Mouse (Mus musculus): ENCODE results near the gene Artn. TPM values are rescaled to one million over a fixed set of nuclear protein-coding genes. Genes with fewer than 3 reads are reported as not detected.

Artn gene
- polyA plus RNA-seq, 1 experiment from 2014 or later, result 2.4 TPM

- H3K4me1 ChIP-seq, result peaks cover 3% of the 10 kb centered on the region; the same call in 1 of the 2 replicates
- no peaks in the 10 kb centered on the region for H3K27me3 ChIP-seq
- H3K4me2 ChIP-seq (replicated peaks), result no peak overlapping the region
- H3K9me3 ChIP-seq, result no peaks in the 10 kb centered on the region
- H3K4me3 ChIP-seq, result no peak overlapping the region
- H3K27ac ChIP-seq, result no peak overlapping the region
- H3K36me3 ChIP-seq, result peaks cover 15% of the 10 kb centered on the region; the same call in 1 of the 2 replicates
- 23% methylated on average over 5 of the region's 5 CpGs for WGBS
- ATAC-seq (ENCODE audit: insufficient number of reproducible peaks, insufficient read depth, low FRiP score, low TSS enrichment), result no peak
- no peak overlapping the region for H3K9ac ChIP-seq
These were observed 13.8 kb upstream of the Artn start for GRCm38 (mm10) chr4:117943317-117943716.

GRCm38 (mm10) chr4:117936964-117937363 lies 7.4 kb upstream of the Artn start:
- no peaks in the 10 kb centered on the region for H3K4me1 ChIP-seq
- H3K9me3 ChIP-seq, result no peaks in the 10 kb centered on the region
- 97% methylated on average over 5 of the region's 5 CpGs for WGBS
- no peak overlapping the region for H3K27ac ChIP-seq
- ATAC-seq (ENCODE audit: insufficient number of reproducible peaks, insufficient read depth, low FRiP score, low TSS enrichment), result no peak
- no peak overlapping the region for H3K4me3 ChIP-seq
- H3K36me3 ChIP-seq, result peaks cover 20% of the 10 kb centered on the region; the same call in 1 of the 2 replicates
- H3K9ac ChIP-seq, result no peak overlapping the region
- H3K4me2 ChIP-seq (replicated peaks), result no peak overlapping the region
- H3K27me3 ChIP-seq, result no peaks in the 10 kb centered on the region

DNA sequence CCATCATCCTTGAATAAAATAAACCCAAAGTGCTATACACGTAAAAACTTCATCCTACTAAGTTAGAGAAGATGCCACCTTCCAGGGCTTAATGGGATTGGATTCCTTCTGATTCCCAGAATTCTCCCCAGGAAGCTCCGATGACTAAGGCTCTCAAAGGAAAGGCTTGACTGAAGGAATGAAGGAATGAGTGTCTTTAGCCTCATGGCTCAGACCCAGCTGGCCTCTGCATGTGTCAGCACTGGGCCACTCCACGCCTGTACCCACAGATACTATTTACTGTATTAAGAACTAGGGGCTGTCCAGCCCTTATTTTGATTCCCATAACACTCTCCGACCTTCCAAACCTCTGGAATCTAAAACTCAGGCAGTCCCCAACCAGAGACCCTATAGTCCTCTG lies 4.5 kb upstream of the Artn start:
- peaks cover 7% of the 10 kb centered on the region; the same call in 1 of the 2 replicates for H3K36me3 ChIP-seq
- no peak overlapping the region for H3K4me2 ChIP-seq (replicated peaks)
- no peak overlapping the region for H3K9ac ChIP-seq
- H3K4me1 ChIP-seq, result peaks cover 8% of the 10 kb centered on the region
- WGBS, result 88% methylated on average over 4 of the region's 4 CpGs
- H3K9me3 ChIP-seq, result no peaks in the 10 kb centered on the region
- H3K27ac ChIP-seq, result no peak overlapping the region
- peaks cover 9% of the 10 kb centered on the region; the same call in 1 of the 2 replicates for H3K27me3 ChIP-seq
- no peak for ATAC-seq (ENCODE audit: insufficient number of reproducible peaks, insufficient read depth, low FRiP score, low TSS enrichment)
- H3K4me3 ChIP-seq, result no peak overlapping the region

DNA sequence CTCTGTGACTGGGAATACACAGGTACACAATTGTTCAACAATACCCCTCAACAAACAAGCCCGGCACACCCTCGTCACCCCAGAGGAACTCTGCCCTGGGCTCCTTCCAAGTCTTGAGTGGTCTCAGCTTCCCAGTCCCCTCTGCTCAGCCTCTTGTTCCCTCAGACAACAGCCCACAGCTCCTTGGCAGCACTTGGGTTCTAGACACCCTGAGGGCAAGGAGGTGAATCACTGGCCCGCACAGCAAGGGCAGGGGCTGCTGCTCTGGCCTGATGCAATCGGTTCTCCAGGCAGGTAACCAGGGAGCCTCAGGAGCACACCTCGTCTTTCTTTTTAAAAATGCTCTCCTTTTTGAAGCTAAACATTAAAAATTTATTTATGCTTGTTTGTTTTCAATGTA lies 3.7 kb upstream of the Artn start:
- H3K36me3 ChIP-seq, result peaks cover 7% of the 10 kb centered on the region; the same call in 1 of the 2 replicates
- H3K9me3 ChIP-seq, result no peaks in the 10 kb centered on the region
- no peak overlapping the region for H3K4me2 ChIP-seq (replicated peaks)
- H3K4me3 ChIP-seq, result no peak overlapping the region
- no peak for ATAC-seq (ENCODE audit: insufficient number of reproducible peaks, insufficient read depth, low FRiP score, low TSS enrichment)
- no peak overlapping the region for H3K9ac ChIP-seq
- peaks cover 12% of the 10 kb centered on the region; the same call in 1 of the 2 replicates for H3K27me3 ChIP-seq
- H3K4me1 ChIP-seq, result peaks cover 16% of the 10 kb centered on the region
- H3K27ac ChIP-seq, result no peak overlapping the region
- WGBS, result 82% methylated on average over 5 of the region's 5 CpGs

DNA sequence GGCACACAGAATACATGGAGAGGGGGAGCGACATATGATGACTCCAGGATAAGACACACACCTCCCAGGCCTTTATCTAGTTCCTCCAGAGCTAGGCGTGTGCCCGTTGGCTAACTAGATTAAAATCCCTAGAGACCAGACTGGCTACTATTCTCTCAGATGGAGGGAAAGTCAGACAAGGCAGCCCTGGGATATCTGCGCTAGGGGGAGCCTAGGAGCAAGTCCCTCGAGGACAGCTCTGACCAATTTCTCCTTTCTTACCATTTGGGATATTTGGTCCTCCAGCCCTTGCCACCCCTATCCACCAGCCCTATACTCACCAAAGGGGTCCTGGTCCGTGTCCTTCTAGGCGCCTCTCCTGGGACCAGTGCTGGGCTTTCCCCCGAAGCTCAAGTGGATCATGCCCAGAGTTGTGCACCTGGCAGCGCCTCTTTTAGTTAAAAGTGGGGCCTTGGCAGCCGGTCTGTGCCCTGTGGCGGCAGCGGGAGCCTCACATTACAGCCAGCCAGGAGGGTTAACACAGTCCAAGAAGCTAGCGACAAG lies 793 bp downstream of the Artn start:
- Histone ChIP-seq H3K27me3 (peaks cover 50% of the 10 kb centered on the region), H3K27ac (no peak overlapping the region; the same call in none of the 2 replicates), H3K9me3 (no peaks in the 10 kb centered on the region), H3K4me3 (peak overlapping the region; percentile 39), H3K36me3 (no peaks in the 10 kb centered on the region), H3K4me1 (peaks cover 29% of the 10 kb centered on the region), H3K9ac (peak overlapping the region; percentile 37), H3K4me2 (replicated peaks) (peak overlapping the region; percentile 85)
- 1% methylated on average over 13 of the region's 13 CpGs for WGBS
- ATAC-seq (ENCODE audit: insufficient number of reproducible peaks, insufficient read depth, low FRiP score, low TSS enrichment), result no peak

GRCm38 (mm10) chr4:117928234-117928633 lies 1.3 kb downstream of the Artn start:
- Histone ChIP-seq H3K27ac (no peak overlapping the region), H3K9me3 (no peaks in the 10 kb centered on the region), H3K4me1 (peaks cover 29% of the 10 kb centered on the region), H3K4me3 (no peak overlapping the region), H3K27me3 (peaks cover 50% of the 10 kb centered on the region), H3K9ac (no peak overlapping the region), H3K36me3 (no peaks in the 10 kb centered on the region), H3K4me2 (replicated peaks) (0 out of 2 replicates have a peak overlapping the region, but pooled peaks have one; percentile 85)
- 17% methylated on average over 6 of the region's 6 CpGs for WGBS
- ATAC-seq (ENCODE audit: insufficient number of reproducible peaks, insufficient read depth, low FRiP score, low TSS enrichment), result no peak

DNA sequence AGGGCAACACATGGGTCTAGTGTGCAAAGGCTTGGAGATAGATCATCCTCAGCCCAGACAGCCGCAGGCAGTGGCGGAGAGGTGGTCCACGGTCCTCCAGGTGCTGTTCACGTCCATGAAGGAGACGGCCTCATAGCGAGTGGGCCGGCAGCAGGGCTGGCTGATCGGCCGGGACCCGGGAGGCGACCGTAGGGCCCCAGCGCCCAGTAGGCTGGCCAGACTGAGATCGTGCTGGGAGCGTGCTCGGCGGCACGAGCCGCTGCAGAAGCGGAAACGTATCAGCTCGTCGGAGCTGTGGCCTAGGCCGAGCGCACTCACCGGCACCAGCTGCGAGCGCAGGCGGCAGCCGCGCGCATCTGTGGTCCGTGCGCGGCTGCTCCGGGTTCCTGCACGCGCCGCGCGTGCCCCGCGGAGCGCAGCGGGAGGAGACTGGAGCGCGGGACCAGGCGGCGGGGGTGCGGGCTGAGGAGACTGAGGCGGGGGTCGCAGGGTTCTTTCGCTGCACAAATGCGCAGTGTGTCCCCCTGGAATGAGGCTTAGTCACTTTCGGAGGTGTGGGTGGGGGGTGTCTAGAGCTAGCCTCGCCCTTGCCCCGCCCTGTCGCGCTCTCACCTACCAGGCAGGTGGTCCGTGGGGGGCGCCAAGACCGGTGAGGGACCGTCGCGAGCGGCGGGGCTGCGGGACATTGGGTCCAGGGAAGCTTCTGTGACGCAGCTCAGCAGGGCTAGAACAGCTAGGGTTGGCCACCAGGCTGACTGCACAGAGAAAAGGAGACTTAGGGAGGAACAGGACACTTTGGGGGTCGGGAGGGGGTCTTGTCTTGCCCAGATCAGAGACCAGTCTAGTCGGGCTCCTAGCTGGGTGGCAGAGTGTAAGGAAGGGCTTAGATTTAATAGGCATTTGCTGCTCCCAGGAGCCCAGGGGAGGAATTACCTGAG lies 2.7 kb downstream of the Artn start:
- peaks cover 29% of the 10 kb centered on the region for H3K4me1 ChIP-seq

GRCm38 (mm10) chr4:117924916-117925315 lies 4.6 kb downstream of the Artn start:
- ATAC-seq (ENCODE audit: insufficient number of reproducible peaks, insufficient read depth, low FRiP score, low TSS enrichment), result no peak
- H3K4me3 ChIP-seq, result no peak overlapping the region
- no peak overlapping the region for H3K4me2 ChIP-seq (replicated peaks)
- whole genome bisulfite sequencing, result 68% methylated on average over 4 of the region's 6 CpGs
- no peak overlapping the region for H3K9ac ChIP-seq
- H3K9me3 ChIP-seq, result no peaks in the 10 kb centered on the region
- peaks cover 47% of the 10 kb centered on the region for H3K27me3 ChIP-seq
- H3K27ac ChIP-seq, result no peak overlapping the region
- no peaks in the 10 kb centered on the region for H3K36me3 ChIP-seq
- H3K4me1 ChIP-seq, result peaks cover 29% of the 10 kb centered on the region

More for the DNA sequence above, 2.7 kb downstream of the Artn start:
- peaks cover 54% of the 10 kb centered on the region for H3K27me3 ChIP-seq
- peak; percentile 37; the same call in 1 of the 2 replicates for ATAC-seq (ENCODE audit: insufficient number of reproducible peaks, insufficient read depth, low FRiP score, low TSS enrichment)
- H3K9me3 ChIP-seq, result no peaks in the 10 kb centered on the region
- H3K36me3 ChIP-seq, result no peaks in the 10 kb centered on the region
- H3K9ac ChIP-seq, result peak overlapping the region; percentile 46
- WGBS, result under 1% methylated on average over 71 of the region's 71 CpGs
- H3K4me3 ChIP-seq, result peak overlapping the region; percentile 49
- no peak overlapping the region for H3K27ac ChIP-seq
- H3K4me2 ChIP-seq (replicated peaks), result peak overlapping the region; percentile 92

DNA sequence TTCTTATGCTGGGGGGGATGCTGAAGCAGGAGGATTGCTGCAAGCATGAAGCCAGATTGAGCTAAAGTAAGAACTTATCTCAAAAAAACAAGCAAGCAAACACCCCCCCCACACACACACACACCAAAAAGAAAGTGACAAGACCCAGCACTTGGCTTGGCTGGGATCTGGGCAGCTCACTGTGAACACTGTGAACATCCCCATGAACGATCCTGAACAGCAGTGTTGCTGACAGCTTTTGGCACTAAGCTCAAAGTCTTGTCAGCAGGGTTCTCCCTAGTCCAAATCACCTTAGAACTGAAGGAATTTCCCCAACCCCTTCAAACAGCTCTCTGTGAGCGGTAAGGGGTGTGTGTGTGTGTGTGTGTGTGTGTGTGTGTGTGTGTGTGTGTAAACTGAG lies 6.1 kb downstream of the Artn start:
- no peak overlapping the region for H3K4me2 ChIP-seq (replicated peaks)
- ATAC-seq (ENCODE audit: insufficient number of reproducible peaks, insufficient read depth, low FRiP score, low TSS enrichment), result no peak
- no peaks in the 10 kb centered on the region for H3K36me3 ChIP-seq
- no peak overlapping the region for H3K9ac ChIP-seq
- peaks cover 15% of the 10 kb centered on the region for H3K4me1 ChIP-seq
- no peak overlapping the region for H3K27ac ChIP-seq
- H3K9me3 ChIP-seq, result no peaks in the 10 kb centered on the region
- 57% methylated on average over 2 of the region's 2 CpGs for WGBS
- peaks cover 44% of the 10 kb centered on the region for H3K27me3 ChIP-seq
- no peak overlapping the region for H3K4me3 ChIP-seq

DNA sequence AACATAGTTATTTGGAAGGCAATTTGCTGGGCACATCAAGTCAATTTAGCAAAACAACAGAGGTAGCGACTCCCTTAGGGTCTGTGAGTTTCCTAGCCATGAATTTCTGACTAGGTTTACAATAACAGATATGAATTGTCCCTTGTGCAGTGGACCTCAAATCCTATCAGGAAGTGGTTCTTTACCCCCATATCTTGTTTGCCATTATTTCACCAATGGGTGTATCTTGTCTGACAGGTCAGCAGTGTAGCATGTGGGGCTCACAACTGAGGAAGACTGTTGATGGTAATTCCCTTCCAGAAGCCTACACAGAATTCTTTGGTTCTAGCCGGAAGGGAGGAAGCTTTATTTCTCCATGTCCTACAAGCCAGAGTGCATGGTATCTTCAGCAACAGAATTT lies 8.2 kb downstream of the Artn start:
- ATAC-seq (ENCODE audit: insufficient number of reproducible peaks, insufficient read depth, low FRiP score, low TSS enrichment), result no peak
- WGBS, result 84% methylated on average over 2 of the region's 2 CpGs
- H3K9me3 ChIP-seq, result no peaks in the 10 kb centered on the region
- peaks cover 23% of the 10 kb centered on the region for H3K27me3 ChIP-seq
- H3K4me1 ChIP-seq, result no peaks in the 10 kb centered on the region
- no peak overlapping the region for H3K4me2 ChIP-seq (replicated peaks)
- H3K27ac ChIP-seq, result no peak overlapping the region
- H3K9ac ChIP-seq, result no peak overlapping the region
- no peaks in the 10 kb centered on the region for H3K36me3 ChIP-seq
- no peak overlapping the region for H3K4me3 ChIP-seq

GRCm38 (mm10) chr4:117918762-117919161 lies 10.8 kb downstream of the Artn start:
- WGBS, result 86% methylated on average over 5 of the region's 5 CpGs
- Histone ChIP-seq H3K9ac (no peak overlapping the region), H3K36me3 (no peaks in the 10 kb centered on the region), H3K4me3 (no peak overlapping the region), H3K27me3 (peaks cover 4% of the 10 kb centered on the region; the same call in 1 of the 2 replicates), H3K4me1 (peaks cover 12% of the 10 kb centered on the region), H3K4me2 (replicated peaks) (no peak overlapping the region), H3K9me3 (no peaks in the 10 kb centered on the region), H3K27ac (no peak overlapping the region)
- ATAC-seq (ENCODE audit: insufficient number of reproducible peaks, insufficient read depth, low FRiP score, low TSS enrichment), result no peak

DNA sequence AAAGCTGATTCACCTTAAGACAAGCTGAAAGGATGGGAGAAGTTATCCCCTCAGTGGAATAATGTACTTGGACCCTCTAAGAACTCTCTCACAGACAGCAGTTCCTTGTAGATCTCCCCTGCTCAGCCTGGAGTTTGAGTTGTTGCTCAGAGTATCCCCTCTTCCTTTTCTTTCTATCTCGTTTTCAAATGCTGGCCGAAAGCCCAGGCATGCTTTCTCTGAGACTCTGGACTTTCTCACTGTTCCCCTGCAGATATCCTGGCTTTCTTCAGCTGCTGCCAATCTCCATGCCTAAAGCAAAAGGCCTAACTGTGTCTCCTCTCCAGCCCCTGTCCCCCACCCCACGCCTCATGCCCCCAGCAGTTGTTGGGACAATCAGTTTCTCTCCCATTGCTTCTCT lies 11.3 kb downstream of the Artn start:
- Histone ChIP-seq H3K4me2 (replicated peaks) (no peak overlapping the region), H3K9ac (no peak overlapping the region), H3K4me1 (peaks cover 17% of the 10 kb centered on the region), H3K36me3 (no peaks in the 10 kb centered on the region), H3K4me3 (no peak overlapping the region), H3K27me3 (peaks cover 4% of the 10 kb centered on the region; the same call in 1 of the 2 replicates), H3K27ac (no peak overlapping the region), H3K9me3 (no peaks in the 10 kb centered on the region)
- 81% methylated on average over 3 of the region's 3 CpGs for WGBS
- ATAC-seq (ENCODE audit: insufficient number of reproducible peaks, insufficient read depth, low FRiP score, low TSS enrichment), result no peak
